Mouse (Mus musculus): ENCODE measurements around the gene Cep85l. TPM values are rescaled to one million over a fixed set of nuclear protein-coding genes. Genes with fewer than 3 reads are reported as not detected.

Cep85l gene
- polyA plus RNA-seq, 1 experiment from 2014 or later = 6.6 TPM

DNA sequence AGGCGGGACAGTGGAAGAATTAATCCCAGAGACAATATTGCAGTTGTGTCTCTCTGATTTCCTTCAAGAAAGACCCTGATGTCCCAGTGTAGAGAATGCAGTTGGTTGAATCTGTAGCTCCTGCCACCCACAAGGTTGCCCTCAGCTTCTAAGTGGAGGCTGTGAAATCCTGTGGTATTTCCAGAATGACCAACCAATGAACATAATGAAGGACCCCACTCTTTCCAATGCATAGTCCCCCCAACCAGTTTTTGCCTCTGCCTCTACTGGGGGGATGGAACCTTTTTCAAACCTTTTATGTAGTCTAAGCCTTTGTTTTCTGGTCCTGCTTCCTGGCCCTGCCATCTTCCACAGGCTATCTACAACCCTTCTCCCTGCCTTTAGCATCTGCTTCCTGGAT, 5.1 kb upstream of the Cep85l start:
- H3K27ac ChIP-seq (replicated peaks; ENCODE audit: low read depth, low read length) = no peak overlapping the region
- H3K27me3 ChIP-seq (ENCODE audit: control insufficient read depth, insufficient read depth, low read length) = no peaks in the 10 kb centered on the region
- no peak overlapping the region for H3K4me3 ChIP-seq (ENCODE audit: low read depth, low read length)
- ATAC-seq (replicated peaks; ENCODE audit: insufficient number of reproducible peaks, low FRiP score, low TSS enrichment, low read depth) (no peak), DNase-seq (ENCODE audit: low spot score) (no peak)
- no peaks in the 10 kb centered on the region for H3K4me1 ChIP-seq (ENCODE audit: control insufficient read depth, insufficient read depth, low read length)
- no peaks in the 10 kb centered on the region for H3K9me3 ChIP-seq (replicated peaks; ENCODE audit: control insufficient read depth, low read length)
- H3K9ac ChIP-seq (replicated peaks; ENCODE audit: low read length) = no peak overlapping the region
- WGBS = 81% methylated on average over 1 of the region's 1 CpGs
- H3K36me3 ChIP-seq (replicated peaks; ENCODE audit: control insufficient read depth, insufficient read depth, low read depth, low read length) = no peaks in the 10 kb centered on the region
- H3K4me2 ChIP-seq (ENCODE audit: low read depth, low read length) = no peak overlapping the region

DNA sequence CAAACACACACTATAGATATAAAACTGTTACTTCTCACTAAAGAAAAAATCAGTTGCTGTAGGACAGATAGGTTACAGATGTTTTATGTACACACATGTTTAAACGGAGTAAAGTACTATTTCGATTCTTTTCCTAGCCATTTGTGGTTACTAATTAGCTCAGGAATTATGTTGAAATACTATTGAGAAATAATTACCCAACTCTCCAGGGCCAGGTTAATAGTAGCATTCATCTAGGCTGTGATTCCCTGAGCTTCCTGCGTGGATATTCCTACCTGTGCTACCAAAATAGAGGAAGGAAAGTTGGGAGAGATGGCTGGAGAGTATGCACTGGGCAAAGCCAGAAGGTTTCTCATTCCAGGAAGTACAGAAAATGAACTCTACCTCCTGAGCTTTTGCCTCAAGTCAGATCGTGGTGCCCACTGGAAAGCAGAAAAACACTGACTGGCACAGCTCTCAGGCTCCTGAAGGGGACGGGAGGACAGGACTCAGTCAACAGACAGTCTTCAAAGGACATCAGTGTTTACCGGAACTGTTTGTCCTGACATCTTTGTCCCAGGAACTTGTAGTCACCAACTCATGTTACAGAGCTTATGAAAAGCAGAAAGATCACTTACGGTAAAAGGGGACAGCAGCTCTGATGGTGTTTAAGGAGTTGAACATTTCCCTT, 3.1 kb upstream of the Cep85l start:
- no peak overlapping the region for H3K4me3 ChIP-seq (ENCODE audit: low read depth, low read length)
- no peaks in the 10 kb centered on the region for H3K27me3 ChIP-seq (ENCODE audit: control insufficient read depth, insufficient read depth, low read length)
- H3K4me2 ChIP-seq (ENCODE audit: low read depth, low read length) = no peak overlapping the region
- DNase-seq (ENCODE audit: low spot score) (no peak), ATAC-seq (replicated peaks; ENCODE audit: insufficient number of reproducible peaks, low FRiP score, low TSS enrichment, low read depth) (no peak)
- 69% methylated on average over 7 of the region's 7 CpGs for WGBS
- no peaks in the 10 kb centered on the region for H3K36me3 ChIP-seq (replicated peaks; ENCODE audit: control insufficient read depth, insufficient read depth, low read depth, low read length)
- H3K9me3 ChIP-seq (replicated peaks; ENCODE audit: control insufficient read depth, low read length) = no peaks in the 10 kb centered on the region
- no peaks in the 10 kb centered on the region for H3K4me1 ChIP-seq (ENCODE audit: control insufficient read depth, insufficient read depth, low read length)
- no peak overlapping the region for H3K9ac ChIP-seq (replicated peaks; ENCODE audit: low read length)
- no peak overlapping the region for H3K27ac ChIP-seq (replicated peaks; ENCODE audit: low read depth, low read length)

DNA sequence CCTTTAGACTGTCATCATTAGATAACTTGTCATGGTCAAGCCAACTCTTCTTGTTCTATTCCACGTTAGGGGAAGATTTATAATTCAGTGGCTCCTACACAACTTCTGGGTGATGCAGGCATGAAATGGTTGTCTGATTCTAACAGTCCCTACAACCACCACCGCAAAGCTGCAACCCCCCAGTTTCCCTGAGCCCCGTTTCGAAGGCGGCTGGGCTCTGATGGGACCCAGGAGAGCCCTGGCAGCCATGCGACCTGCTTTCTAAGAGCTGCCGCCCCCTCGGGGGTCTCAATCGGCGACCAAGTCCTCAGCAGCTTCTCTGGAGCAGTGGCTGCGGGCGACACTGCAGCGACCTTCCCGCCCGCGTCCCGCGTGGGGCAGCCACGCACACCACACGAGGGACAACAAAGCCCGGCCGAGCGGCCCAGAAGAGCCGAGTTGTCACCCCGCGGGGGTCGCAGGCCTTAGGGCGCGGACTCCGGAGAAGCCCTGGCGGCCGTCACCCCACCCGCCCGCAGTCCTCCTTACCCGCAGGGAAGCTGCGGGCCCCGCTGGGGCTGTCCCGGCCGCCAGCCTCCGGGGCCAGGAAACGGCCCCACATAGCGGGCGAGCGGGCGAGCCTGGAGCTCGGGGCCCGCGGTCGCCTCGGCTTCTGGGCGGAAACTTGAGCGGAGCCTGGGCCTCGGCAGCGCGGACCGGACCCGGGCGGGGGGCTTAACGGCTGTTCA, 602 bp downstream of the Cep85l start:
- H3K4me2 ChIP-seq (ENCODE audit: low read depth, low read length) = peak overlapping the region; percentile 71
- ATAC-seq (replicated peaks; ENCODE audit: insufficient number of reproducible peaks, low FRiP score, low TSS enrichment, low read depth) = peak; percentile 82
- DNase-seq (ENCODE audit: low spot score) = no peak
- no peaks in the 10 kb centered on the region for H3K27me3 ChIP-seq (ENCODE audit: control insufficient read depth, insufficient read depth, low read length)
- peak overlapping the region; percentile 91 for H3K4me3 ChIP-seq (ENCODE audit: low read depth, low read length)
- peak overlapping the region; percentile 97 for H3K9ac ChIP-seq (replicated peaks; ENCODE audit: low read length)
- H3K27ac ChIP-seq (replicated peaks; ENCODE audit: low read depth, low read length) = peak overlapping the region; percentile 91
- under 1% methylated on average over 59 of the region's 59 CpGs for WGBS
- H3K9me3 ChIP-seq (replicated peaks; ENCODE audit: control insufficient read depth, low read length) = no peaks in the 10 kb centered on the region
- no peaks in the 10 kb centered on the region for H3K36me3 ChIP-seq (replicated peaks; ENCODE audit: control insufficient read depth, insufficient read depth, low read depth, low read length)
- no peaks in the 10 kb centered on the region for H3K4me1 ChIP-seq (ENCODE audit: control insufficient read depth, insufficient read depth, low read length)

DNA sequence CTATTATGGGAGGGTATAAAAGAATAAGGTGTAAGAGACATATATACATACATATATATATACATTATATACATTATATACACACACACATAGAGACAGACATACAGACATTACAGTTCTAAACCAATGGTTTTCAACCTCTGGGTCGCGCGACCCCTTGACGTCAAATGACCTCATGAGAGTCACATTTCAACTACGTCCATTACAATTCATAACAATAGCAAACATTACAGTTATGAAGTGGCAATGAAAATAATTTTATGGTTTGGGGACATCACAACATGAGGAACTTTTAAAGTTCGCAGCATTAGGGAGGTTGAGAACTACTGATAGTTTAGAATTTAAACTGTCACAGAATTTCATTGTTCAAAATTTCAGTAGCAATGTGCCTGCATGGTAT, 1.5 kb downstream of the Cep85l start:
- Histone ChIP-seq H3K9me3 (replicated peaks; ENCODE audit: control insufficient read depth, low read length) (no peaks in the 10 kb centered on the region), H3K4me3 (ENCODE audit: low read depth, low read length) (peak overlapping the region; percentile 91; the same call in 1 of the 2 replicates), H3K4me2 (ENCODE audit: low read depth, low read length) (peak overlapping the region; percentile 71), H3K27ac (replicated peaks; ENCODE audit: low read depth, low read length) (no peak overlapping the region), H3K27me3 (ENCODE audit: control insufficient read depth, insufficient read depth, low read length) (no peaks in the 10 kb centered on the region), H3K9ac (replicated peaks; ENCODE audit: low read length) (no peak overlapping the region), H3K4me1 (ENCODE audit: control insufficient read depth, insufficient read depth, low read length) (no peaks in the 10 kb centered on the region), H3K36me3 (replicated peaks; ENCODE audit: control insufficient read depth, insufficient read depth, low read depth, low read length) (no peaks in the 10 kb centered on the region)
- DNase-seq (ENCODE audit: low spot score) (peak; percentile 23), ATAC-seq (replicated peaks; ENCODE audit: insufficient number of reproducible peaks, low FRiP score, low TSS enrichment, low read depth) (no peak)
- WGBS = 65% methylated on average over 6 of the region's 6 CpGs

DNA sequence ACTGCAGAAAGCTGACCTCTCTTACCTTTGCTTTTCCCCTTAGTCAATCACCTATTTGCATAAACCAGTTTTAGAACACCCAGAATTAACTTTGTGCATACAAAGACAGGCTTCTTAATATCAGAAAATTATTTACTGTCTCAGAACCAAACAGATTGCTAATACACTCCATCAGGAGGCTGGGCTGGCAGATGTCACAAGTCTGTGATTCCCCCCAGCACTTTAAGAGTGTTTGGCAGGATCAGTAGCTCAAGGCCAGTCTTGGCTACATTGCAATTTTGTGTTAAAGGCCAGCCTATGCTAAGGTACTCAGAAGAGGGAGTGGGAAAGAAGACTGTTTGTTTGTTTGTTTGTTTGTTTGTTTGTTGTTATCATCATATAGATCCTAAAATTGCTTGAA, 2.7 kb downstream of the Cep85l start:
- DNase-seq (ENCODE audit: low spot score) (no peak), ATAC-seq (replicated peaks; ENCODE audit: insufficient number of reproducible peaks, low FRiP score, low TSS enrichment, low read depth) (no peak)
- no peaks in the 10 kb centered on the region for H3K27me3 ChIP-seq (ENCODE audit: control insufficient read depth, insufficient read depth, low read length)
- no peak overlapping the region for H3K9ac ChIP-seq (replicated peaks; ENCODE audit: low read length)
- H3K4me1 ChIP-seq (ENCODE audit: control insufficient read depth, insufficient read depth, low read length) = no peaks in the 10 kb centered on the region
- H3K4me3 ChIP-seq (ENCODE audit: low read depth, low read length) = no peak overlapping the region
- no peaks in the 10 kb centered on the region for H3K36me3 ChIP-seq (replicated peaks; ENCODE audit: control insufficient read depth, insufficient read depth, low read depth, low read length)
- no peak overlapping the region for H3K27ac ChIP-seq (replicated peaks; ENCODE audit: low read depth, low read length)
- no peak overlapping the region for H3K4me2 ChIP-seq (ENCODE audit: low read depth, low read length)
- no peaks in the 10 kb centered on the region for H3K9me3 ChIP-seq (replicated peaks; ENCODE audit: control insufficient read depth, low read length)

DNA sequence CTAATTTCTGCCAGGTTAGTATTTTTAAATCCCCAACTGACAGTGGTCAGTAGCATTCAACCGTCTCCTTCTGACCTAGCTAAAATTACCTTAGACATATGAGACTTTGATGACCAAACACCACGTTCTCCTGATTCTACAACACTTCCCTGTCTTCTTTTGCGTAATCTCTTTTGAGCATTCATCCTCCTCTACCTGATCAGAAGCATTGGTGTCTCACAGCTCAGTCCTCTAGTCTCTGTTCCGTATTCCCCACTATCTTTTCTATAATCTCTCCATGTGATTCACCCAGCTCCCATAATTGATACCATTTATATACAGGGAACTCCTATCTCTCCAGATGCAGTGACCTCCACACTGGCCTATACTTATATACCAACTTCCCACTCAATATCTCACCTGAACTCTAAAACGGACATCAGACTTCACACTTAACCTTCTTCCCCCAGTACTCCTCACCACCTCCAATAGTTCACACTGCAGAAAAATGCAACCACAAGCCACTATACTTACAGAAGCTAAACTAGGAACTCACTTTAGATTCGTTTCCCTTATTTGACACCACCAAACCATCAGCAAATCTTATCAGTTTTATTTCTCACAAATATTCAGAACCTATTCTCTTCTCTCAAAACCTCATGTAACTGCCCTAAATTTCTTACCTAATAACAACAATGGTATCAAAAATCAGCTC, 5.7 kb downstream of the Cep85l start:
- H3K27me3 ChIP-seq (ENCODE audit: control insufficient read depth, insufficient read depth, low read length) = no peaks in the 10 kb centered on the region
- WGBS = 84% methylated on average over 6 of the region's 6 CpGs
- H3K9ac ChIP-seq (replicated peaks; ENCODE audit: low read length) = no peak overlapping the region
- no peak overlapping the region for H3K27ac ChIP-seq (replicated peaks; ENCODE audit: low read depth, low read length)
- no peak overlapping the region for H3K4me2 ChIP-seq (ENCODE audit: low read depth, low read length)
- ATAC-seq (replicated peaks; ENCODE audit: insufficient number of reproducible peaks, low FRiP score, low TSS enrichment, low read depth) (no peak), DNase-seq (ENCODE audit: low spot score) (no peak)
- H3K4me1 ChIP-seq (ENCODE audit: control insufficient read depth, insufficient read depth, low read length) = no peaks in the 10 kb centered on the region
- H3K9me3 ChIP-seq (replicated peaks; ENCODE audit: control insufficient read depth, low read length) = no peaks in the 10 kb centered on the region
- no peak overlapping the region for H3K4me3 ChIP-seq (ENCODE audit: low read depth, low read length)
- H3K36me3 ChIP-seq (replicated peaks; ENCODE audit: control insufficient read depth, insufficient read depth, low read depth, low read length) = no peaks in the 10 kb centered on the region

DNA sequence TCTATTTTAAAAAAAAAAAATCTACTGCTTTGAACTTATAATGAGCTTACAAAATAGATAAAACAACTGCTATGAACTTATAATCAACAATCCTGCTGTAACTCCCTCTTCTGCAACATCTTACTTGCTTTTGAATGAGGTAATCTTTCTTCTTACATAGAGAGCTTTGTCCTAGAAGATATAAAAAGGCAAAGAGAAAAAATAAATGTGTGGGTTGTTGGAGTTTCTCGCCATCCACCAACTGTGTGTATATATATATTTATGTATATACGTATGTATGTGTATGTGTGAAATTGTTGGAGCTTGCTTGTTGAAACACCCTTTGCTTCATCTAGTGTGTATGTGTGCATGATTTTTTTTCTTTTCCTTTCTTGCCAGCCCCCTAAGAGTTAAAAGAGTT, 12.5 kb downstream of the Cep85l start:
- DNase-seq (ENCODE audit: low spot score) = no peak
- H3K9me3 ChIP-seq (replicated peaks; ENCODE audit: control insufficient read depth, low read length) = no peaks in the 10 kb centered on the region
- WGBS = 93% methylated on average over 2 of the region's 2 CpGs

DNA sequence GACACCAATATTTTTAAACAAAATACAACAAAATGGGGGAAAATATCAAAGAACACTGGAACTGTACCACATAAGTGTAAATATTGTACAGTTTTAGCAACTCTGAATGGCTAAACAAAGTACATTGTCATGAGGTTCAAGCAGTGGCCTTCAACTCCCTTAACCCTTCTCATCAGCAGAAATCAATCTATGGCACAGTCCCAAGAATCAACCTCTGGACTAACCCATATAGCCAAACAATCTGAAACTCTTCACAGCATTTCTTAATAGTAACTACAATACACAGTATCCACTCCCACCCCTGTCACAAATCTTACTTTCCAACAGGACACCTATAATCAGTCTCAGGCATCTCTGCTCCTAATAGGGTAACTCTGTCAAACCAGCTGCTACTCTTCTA, 15.4 kb downstream of the Cep85l start:
- no peak for DNase-seq (ENCODE audit: low spot score)
- no peak overlapping the region for H3K9ac ChIP-seq (replicated peaks; ENCODE audit: low read length)
- no peak for ATAC-seq (replicated peaks; ENCODE audit: insufficient number of reproducible peaks, low FRiP score, low TSS enrichment, low read depth)
- no peaks in the 10 kb centered on the region for H3K4me1 ChIP-seq (ENCODE audit: control insufficient read depth, insufficient read depth, low read length)
- no peaks in the 10 kb centered on the region for H3K9me3 ChIP-seq (replicated peaks; ENCODE audit: control insufficient read depth, low read length)
- H3K27ac ChIP-seq (replicated peaks; ENCODE audit: low read depth, low read length) = no peak overlapping the region
- H3K27me3 ChIP-seq (ENCODE audit: control insufficient read depth, insufficient read depth, low read length) = no peaks in the 10 kb centered on the region
- no peaks in the 10 kb centered on the region for H3K36me3 ChIP-seq (replicated peaks; ENCODE audit: control insufficient read depth, insufficient read depth, low read depth, low read length)
- no peak overlapping the region for H3K4me2 ChIP-seq (ENCODE audit: low read depth, low read length)
- no peak overlapping the region for H3K4me3 ChIP-seq (ENCODE audit: low read depth, low read length)

More for the DNA sequence above, 12.5 kb downstream of the Cep85l start:
- H3K9ac ChIP-seq (replicated peaks; ENCODE audit: low read length) = no peak overlapping the region
- no peak overlapping the region for H3K4me2 ChIP-seq (ENCODE audit: low read depth, low read length)
- no peak overlapping the region for H3K27ac ChIP-seq (replicated peaks; ENCODE audit: low read depth, low read length)
- no peaks in the 10 kb centered on the region for H3K27me3 ChIP-seq (ENCODE audit: control insufficient read depth, insufficient read depth, low read length)
- H3K4me3 ChIP-seq (ENCODE audit: low read depth, low read length) = no peak overlapping the region
- no peaks in the 10 kb centered on the region for H3K4me1 ChIP-seq (ENCODE audit: control insufficient read depth, insufficient read depth, low read length)
- ATAC-seq (replicated peaks; ENCODE audit: insufficient number of reproducible peaks, low FRiP score, low TSS enrichment, low read depth) = no peak
- H3K36me3 ChIP-seq (replicated peaks; ENCODE audit: control insufficient read depth, insufficient read depth, low read depth, low read length) = no peaks in the 10 kb centered on the region

Measured in embryonic facial prominence, embryonic 11.5 days (tissue).